In the genomic region with DNA sequence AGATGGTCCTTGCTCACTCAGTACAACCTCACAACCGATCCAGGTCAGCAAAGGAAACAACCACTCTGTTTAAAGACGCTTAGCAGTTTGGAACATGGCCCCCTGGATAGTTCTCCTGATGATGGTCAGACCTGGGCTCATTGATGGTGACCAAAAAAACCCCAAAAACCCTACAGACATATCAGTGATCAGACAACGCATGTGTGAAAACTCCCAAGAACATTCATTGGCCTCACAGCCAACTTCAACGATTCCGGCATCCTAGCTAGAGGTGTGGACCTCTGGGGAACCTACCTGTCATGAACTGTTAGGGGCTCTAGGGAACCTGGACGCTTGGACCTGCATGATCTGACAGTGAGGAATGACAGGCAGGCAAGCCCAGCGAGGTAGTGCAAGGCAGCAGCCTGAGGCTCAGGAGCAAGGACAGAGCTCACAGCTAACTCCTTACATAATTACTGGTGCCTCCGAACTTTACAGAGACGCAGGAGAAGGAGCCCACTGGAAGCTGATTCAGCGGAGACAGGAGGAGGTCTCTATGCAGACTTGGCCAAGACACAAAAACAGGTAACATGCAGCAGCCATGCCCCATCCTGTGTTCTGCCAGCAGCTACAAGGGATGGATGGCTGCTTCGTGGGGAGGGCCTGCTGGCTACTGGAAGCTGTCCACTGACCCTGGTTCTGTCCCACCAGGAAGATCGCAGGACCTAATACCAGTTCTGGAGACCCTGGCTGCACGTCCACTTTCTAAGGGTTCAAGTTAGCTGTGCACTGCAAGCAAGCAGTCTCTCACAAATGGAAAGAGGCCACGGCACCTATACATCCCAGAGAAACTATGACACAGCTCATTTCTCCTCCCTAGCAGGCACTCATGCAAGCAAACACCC, we compare ENCODE assay signal across 11 mouse cellular contexts. TPM values are rescaled to one million over a fixed set of nuclear protein-coding genes. Genes with fewer than 3 reads are reported as not detected.
DNase-seq lines count a peak whose midpoint lies in the region; ATAC-seq and TF ChIP-seq lines count a peak whose summit lies in the region.
"Had no signal": no experiment of that assay in that cellular context is flagged by ENCODE, and none has a peak within 500 bp of the region (broad histone marks: within the 10 kb centered on the region; RNA-seq: fewer than 3 reads in every experiment).

No protein-coding gene starts in this region.

- WGBS in hindbrain, embryonic 12.5 days, result 77% methylated on average over 14 of the region's 14 CpGs
- WGBS in midbrain, postnatal 0 days, result 63% methylated on average over 14 of the region's 14 CpGs
- 86% methylated on average over 14 of the region's 14 CpGs for WGBS in intestine, postnatal 0 days

- H3K27me3 ChIP-seq in hindbrain, embryonic 12.5 days, result peaks cover 10% of the 10 kb centered on the region
- no peaks in the 10 kb centered on the region for H3K27me3 ChIP-seq in midbrain, postnatal 0 days (ENCODE audit: insufficient read depth, low read length)
- H3K27me3 ChIP-seq in intestine, postnatal 0 days (replicated peaks; ENCODE audit: control insufficient read depth, insufficient read depth, low read length), result no peaks in the 10 kb centered on the region

- H3K4me2 ChIP-seq in hindbrain, embryonic 12.5 days (replicated peaks), result peak overlapping the region; percentile 74
- peak overlapping the region; percentile 82 for H3K4me2 ChIP-seq in midbrain, postnatal 0 days (ENCODE audit: low read depth, low read length, poor library complexity, severe bottlenecking)
- H3K4me2 ChIP-seq in intestine, postnatal 0 days (replicated peaks; ENCODE audit: low read depth), result no peak overlapping the region

- 0 out of 2 replicates have a peak, but pooled peaks have one; percentile 29 for TF ChIP-seq CTCF in layer of hippocampus, adult 2 months (conservative IDR thresholded peaks at IDR 0.05)
- TF ChIP-seq CTCF in midbrain, postnatal 0 days (IDR thresholded peaks at IDR 0.05), result peak; percentile 43; the same call in 1 of the 2 replicates
- no peak for TF ChIP-seq CTCF in intestine, postnatal 0 days (IDR thresholded peaks at IDR 0.05; ENCODE audit: low read depth)

- ATAC-seq in hindbrain, embryonic 12.5 days (ENCODE audit: low FRiP score), result no peak
- ATAC-seq in midbrain, postnatal 0 days (ENCODE audit: low FRiP score), result no peak
- no peak for ATAC-seq in CD4-positive, CD25-positive, alpha-beta regulatory T cell, adult 4 months
- ATAC-seq in intestine, postnatal 0 days, result no peak

- H3K4me3 ChIP-seq in layer of hippocampus, adult 2 months, result peak overlapping the region; percentile 86
- peak overlapping the region; percentile 50 for H3K4me3 ChIP-seq in hindbrain, embryonic 12.5 days
- peak overlapping the region; percentile 71 for H3K4me3 ChIP-seq in midbrain, postnatal 0 days (ENCODE audit: low read depth, low read length)
- H3K4me3 ChIP-seq in intestine, postnatal 0 days (ENCODE audit: low read depth, low read length), result no peak overlapping the region
- H3K4me3 ChIP-seq: heart, adult 2 months had no signal

- H3K27ac ChIP-seq in layer of hippocampus, adult 2 months, result peak overlapping the region; percentile 94
- no peak overlapping the region for H3K27ac ChIP-seq in hindbrain, embryonic 12.5 days
- peak overlapping the region; percentile 98 for H3K27ac ChIP-seq in midbrain, postnatal 0 days (ENCODE audit: low read depth, low read length)
- no peak overlapping the region for H3K27ac ChIP-seq in intestine, postnatal 0 days (ENCODE audit: low read depth, low read length)
- H3K27ac ChIP-seq: heart, adult 2 months; stomach, postnatal 0 days had no signal

- no peaks in the 10 kb centered on the region for H3K36me3 ChIP-seq in hindbrain, embryonic 12.5 days
- no peaks in the 10 kb centered on the region for H3K36me3 ChIP-seq in midbrain, postnatal 0 days (ENCODE audit: insufficient read depth, low read length)
- H3K36me3 ChIP-seq in intestine, postnatal 0 days (ENCODE audit: control insufficient read depth, insufficient read depth), result no peaks in the 10 kb centered on the region

- DNase-seq in layer of hippocampus, adult 2 months (ENCODE audit: low spot score in 2 of 2), result no peak
- no peak for DNase-seq in layer of hippocampus, postnatal 10 days (ENCODE audit: low spot score in 2 of 2)
- DNase-seq in cerebellum, postnatal 14 days, result peak; percentile 49 to 52
- DNase-seq in midbrain, postnatal 0 days (ENCODE audit: low spot score), result no peak
- no peak for DNase-seq in gastrocnemius, postnatal 10 days
- DNase-seq: heart, adult 2 months; lung, postnatal 10 days had no signal

- H3K9ac ChIP-seq in hindbrain, embryonic 12.5 days, result peak overlapping the region; percentile 75
- peak overlapping the region; percentile 90 for H3K9ac ChIP-seq in midbrain, postnatal 0 days (replicated peaks; ENCODE audit: low read length, poor library complexity, severe bottlenecking)
- no peak overlapping the region for H3K9ac ChIP-seq in intestine, postnatal 0 days (ENCODE audit: low read depth, low read length)

- no peaks in the 10 kb centered on the region for H3K9me3 ChIP-seq in hindbrain, embryonic 12.5 days (replicated peaks)
- H3K9me3 ChIP-seq in midbrain, postnatal 0 days (ENCODE audit: low read length), result no peaks in the 10 kb centered on the region
- H3K9me3 ChIP-seq in intestine, postnatal 0 days (ENCODE audit: control insufficient read depth), result no peaks in the 10 kb centered on the region

- H3K4me1 ChIP-seq in hindbrain, embryonic 12.5 days, result peaks cover 25% of the 10 kb centered on the region
- H3K4me1 ChIP-seq in midbrain, postnatal 0 days (ENCODE audit: insufficient read depth, low read length), result peaks cover 14% of the 10 kb centered on the region; the same call in 1 of the 2 replicates
- H3K4me1 ChIP-seq in intestine, postnatal 0 days (replicated peaks; ENCODE audit: control insufficient read depth, insufficient read depth, low read length), result no peaks in the 10 kb centered on the region

RNA-seq across cellular contexts. Expression of gene Prkcz, which starts 17.5 kb away (rescaled TPM):
- total RNA-seq in layer of hippocampus, adult 2 months (2021), result 100 to 1,000 TPM; 158 to 160 TPM
- 100 to 1,000 TPM; 123 to 138 TPM for total RNA-seq in layer of hippocampus, postnatal 10 days (2021)
- polyA plus RNA-seq in hindbrain, embryonic 12.5 days (2016; fragmentation: Nextera tagmentation; extraction: Ambion mirVana), result 33.7 and 33.9 TPM in 2 replicates
- 103 and 104 TPM in 2 replicates for total RNA-seq in midbrain, postnatal 0 days (2014; rRNA removed)
- 104 and 106 TPM in 2 replicates for polyA plus RNA-seq in midbrain, postnatal 0 days (2015; fragmentation: Nextera tagmentation; extraction: Ambion mirVana)
- 1 to 10 TPM; 2.6 to 3.0 TPM for total RNA-seq in gastrocnemius, postnatal 10 days (2021)
- polyA plus RNA-seq in CD4-positive, CD25-positive, alpha-beta regulatory T cell, adult 4 months (2017; shearing (Covaris generic)), result 10 to 100 TPM in 1 of 2 experiments, 1 to 10 TPM in 1; 9.0 to 12.2 TPM
- polyA plus RNA-seq in intestine, postnatal 0 days (2015; fragmentation: Nextera tagmentation; extraction: Ambion mirVana), result 31.7 and 38.8 TPM in 2 replicates

RNA-seq across cellular contexts. Expression of gene Gabrd, which starts 54.3 kb away (rescaled TPM):
- total RNA-seq in layer of hippocampus, adult 2 months (2021), result 10 to 100 TPM; 24.2 to 28.4 TPM
- 1 to 10 TPM; 8.6 to 9.5 TPM for total RNA-seq in layer of hippocampus, postnatal 10 days (2021)
- polyA plus RNA-seq in hindbrain, embryonic 12.5 days (2016; fragmentation: Nextera tagmentation; extraction: Ambion mirVana), result not detected in 2 replicates
- 0.11 and 0.52 TPM in 2 replicates for total RNA-seq in midbrain, postnatal 0 days (2014; rRNA removed)
- 0.36 and 0.37 TPM in 2 replicates for polyA plus RNA-seq in midbrain, postnatal 0 days (2015; fragmentation: Nextera tagmentation; extraction: Ambion mirVana)
- under 1 TPM; 0.81 to 0.96 TPM for total RNA-seq in gastrocnemius, postnatal 10 days (2021)
- polyA plus RNA-seq in CD4-positive, CD25-positive, alpha-beta regulatory T cell, adult 4 months (2017; shearing (Covaris generic)), result 1 to 10 TPM; 1.6 to 2.4 TPM
- polyA plus RNA-seq in intestine, postnatal 0 days (2015; fragmentation: Nextera tagmentation; extraction: Ambion mirVana), result 0.16 and 0.21 TPM in 2 replicates
- total RNA-seq: heart, adult 2 months had no signal

Comparison
In these comparisons a context has a peak if more than half of its experiments do, and no peak if none do; other contexts are left out.
1. DNase-seq: peak in cerebellum, postnatal 14 days (2 of 2); none in layer of hippocampus, adult 2 months (0 of 2), layer of hippocampus, postnatal 10 days (0 of 2), midbrain, postnatal 0 days (single experiment) and gastrocnemius, postnatal 10 days (single experiment).
2. H3K27ac ChIP-seq: peak in layer of hippocampus, adult 2 months (single experiment) and midbrain, postnatal 0 days (single experiment); none in hindbrain, embryonic 12.5 days (single experiment) and intestine, postnatal 0 days (single experiment).
3. RNA of gene Prkcz, which starts 17.5 kb away (total RNA-seq): 158 to 160 TPM in layer of hippocampus, adult 2 months, 123 to 138 TPM in layer of hippocampus, postnatal 10 days and 103 to 104 TPM in midbrain, postnatal 0 days; 2.6 to 3.0 TPM in gastrocnemius, postnatal 10 days; every median in the first group is over 10 times any median in the second.